19 mouse cellular contexts compared by ENCODE assay signal in the genomic region with DNA sequence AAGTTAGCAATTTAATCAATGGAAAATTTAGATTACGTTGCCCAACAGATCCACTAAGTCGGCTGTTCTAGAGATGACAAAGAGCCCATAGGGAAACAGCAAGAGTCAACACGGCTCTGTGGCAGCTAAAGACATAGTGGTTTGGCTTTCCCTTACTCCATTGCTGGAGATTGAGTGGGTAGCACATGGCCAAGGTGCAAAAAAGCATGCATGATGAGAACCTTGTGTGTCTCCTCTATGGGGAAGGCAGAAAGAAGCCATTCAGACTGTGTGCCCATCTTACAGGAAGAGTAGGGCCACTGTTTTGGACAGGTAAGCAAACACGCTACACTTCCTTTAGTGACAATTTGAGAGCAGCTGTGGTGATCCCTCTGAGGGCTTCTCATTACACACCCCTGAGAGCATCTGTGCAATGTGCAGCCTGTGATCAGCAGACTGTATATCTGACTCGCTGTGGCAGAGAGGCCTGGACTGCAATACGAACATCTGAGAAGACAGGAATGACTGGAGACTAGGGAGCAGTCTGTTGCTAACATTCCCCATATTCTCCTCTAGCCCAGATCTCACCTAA. TPM values are rescaled to one million over a fixed set of nuclear protein-coding genes. Genes with fewer than 3 reads are reported as not detected.
"Had no signal": no experiment of that assay in that cellular context is flagged by ENCODE, and none has a peak within 500 bp of the region (broad histone marks: within the 10 kb centered on the region; RNA-seq: fewer than 3 reads in every experiment).

No protein-coding gene starts in this region.

- H3K4me3 ChIP-seq: liver, embryonic 12.5 days; midbrain, embryonic 10.5 days; midbrain, embryonic 12.5 days; myocyte; neural tube, embryonic 13.5 days; neural tube, embryonic 15.5 days; stomach, embryonic 15.5 days had no signal

- DNase-seq: lung, adult 18-20 months; lung, embryonic 14.5 days; lung, postnatal 10 days; lung, postnatal 4 days; midbrain, embryonic 14.5 days; retina, postnatal 1 day; right cerebral cortex, adult 18-20 months; right cerebral cortex, postnatal 25 days had no signal

- H3K36me3 ChIP-seq: liver, embryonic 12.5 days; midbrain, embryonic 10.5 days; midbrain, embryonic 12.5 days; neural tube, embryonic 13.5 days; neural tube, embryonic 15.5 days; stomach, embryonic 15.5 days had no signal

- H3K4me1 ChIP-seq: liver, embryonic 12.5 days; midbrain, embryonic 12.5 days; neural tube, embryonic 15.5 days; stomach, embryonic 15.5 days had no signal

- H3K27ac ChIP-seq: liver, embryonic 12.5 days; liver, embryonic 14.5 days; midbrain, embryonic 10.5 days; midbrain, embryonic 12.5 days; neural tube, embryonic 13.5 days; neural tube, embryonic 15.5 days; stomach, embryonic 15.5 days; stomach, postnatal 0 days had no signal

- H3K27me3 ChIP-seq: liver, embryonic 12.5 days; midbrain, embryonic 12.5 days; neural tube, embryonic 13.5 days; neural tube, embryonic 15.5 days; stomach, embryonic 15.5 days had no signal

RNA-seq across cellular contexts. Expression of a gene that starts 0.6 kb away (rescaled TPM):
- total RNA-seq: megakaryocyte-erythroid progenitor cell, adult 5-6 weeks had no signal
- polyA plus RNA-seq: lung, embryonic 14.5 days; midbrain, embryonic 10.5 days; midbrain, embryonic 12.5 days; myocyte; neural tube, embryonic 11.5 days; neural tube, embryonic 13.5 days had no signal

RNA-seq across cellular contexts. Expression of a gene that starts 24.9 kb away (rescaled TPM):
- total RNA-seq: megakaryocyte-erythroid progenitor cell, adult 5-6 weeks had no signal
